Mouse (Mus musculus): ENCODE data around the gene Lgi4. TPM values are rescaled to one million over a fixed set of nuclear protein-coding genes. Genes with fewer than 3 reads are reported as not detected.

Lgi4 gene
- total RNA-seq, 1 experiment: 0.18 TPM

DNA sequence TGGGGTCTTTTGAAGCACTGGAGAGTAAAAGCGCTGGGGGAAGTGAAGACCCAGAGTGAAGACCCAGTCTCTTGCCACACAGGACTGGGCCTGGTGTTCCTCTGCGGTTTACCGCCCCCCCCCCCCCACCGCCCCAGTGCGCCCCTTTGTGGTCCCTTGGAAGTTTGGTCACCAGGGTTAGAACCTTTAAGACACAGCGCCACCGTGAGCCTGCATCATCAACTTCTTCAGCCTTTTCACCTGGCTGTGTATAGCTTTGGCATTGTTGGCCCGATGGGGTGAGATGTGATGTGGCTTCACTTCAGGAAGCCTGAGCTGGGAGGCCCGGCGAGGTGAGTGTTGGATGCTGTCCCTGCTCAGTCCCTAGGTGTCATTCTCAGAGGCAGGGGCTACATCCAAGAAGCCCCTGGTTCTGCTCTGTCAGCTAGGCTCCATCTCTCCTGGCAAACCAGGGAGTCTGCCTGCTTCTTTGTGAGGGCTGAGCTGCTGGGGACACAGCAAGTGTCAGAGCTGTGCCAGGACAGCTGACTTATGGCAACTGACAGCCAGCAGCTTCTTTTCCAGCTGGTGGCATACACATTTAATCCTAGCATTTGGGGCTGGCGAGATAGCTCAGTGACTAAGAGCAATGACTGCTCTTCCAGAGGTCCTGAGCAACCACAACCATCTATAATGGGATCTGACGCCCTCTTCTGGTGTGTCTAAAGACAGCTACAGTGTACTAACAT is 35.8 kb downstream of the Lgi4 start:
- in situ Hi-C loops (cut with MboI; ENCODE audit: low sequenced_read_pairs in 2 of 2, unreplicated experiment in 2 of 2): no loop called here
- Histone ChIP-seq H3K9ac (ENCODE audit: insufficient read depth, low read depth, low read length, poor library complexity, severe bottlenecking) (no peak overlapping the region), H3K9me3 (ENCODE audit: control insufficient read depth, insufficient read depth, low read depth, low read length) (no peaks in the 10 kb centered on the region), H3K36me3 (ENCODE audit: control insufficient read depth, insufficient read depth, low read length, poor library complexity, severe bottlenecking) (no peaks in the 10 kb centered on the region), H3K4me1 (ENCODE audit: control insufficient read depth in 2 of 2, insufficient read depth in 2 of 2, low read length in 2 of 2, poor library complexity in 1 of 2) (peaks cover 0 to 2% of the 10 kb centered on the region in 2 experiments; a peak in 2 of 4 replicates), H3K4me3 (ENCODE audit: insufficient read depth in 1 of 2, low read depth in 1 of 2, low read length in 2 of 2, poor library complexity in 1 of 2, severe bottlenecking in 1 of 2) (no peak overlapping the region), H3K27ac (ENCODE audit: insufficient read depth, low read depth, low read length, poor library complexity, severe bottlenecking) (no peak overlapping the region; the same call in 1 of the 2 replicates)
- DNase-seq (ENCODE audit: low read depth, low spot score): no peak
- TF ChIP-seq HCFC1 (IDR thresholded peaks at IDR 0.05; ENCODE audit: borderline replicate concordance, insufficient read depth, low read length) (no peak), CHD2 (IDR thresholded peaks at IDR 0.05; ENCODE audit: low read depth, low read length) (no peak), ZNF384 (IDR thresholded peaks at IDR 0.05; ENCODE audit: low read depth, low read length) (no peak), MAFK (IDR thresholded peaks at IDR 0.05; ENCODE audit: insufficient read depth, low read depth, low read length) (no peak), ZC3H11A (IDR thresholded peaks at IDR 0.05; ENCODE audit: borderline replicate concordance, low read depth, low read length) (no peak)

DNA sequence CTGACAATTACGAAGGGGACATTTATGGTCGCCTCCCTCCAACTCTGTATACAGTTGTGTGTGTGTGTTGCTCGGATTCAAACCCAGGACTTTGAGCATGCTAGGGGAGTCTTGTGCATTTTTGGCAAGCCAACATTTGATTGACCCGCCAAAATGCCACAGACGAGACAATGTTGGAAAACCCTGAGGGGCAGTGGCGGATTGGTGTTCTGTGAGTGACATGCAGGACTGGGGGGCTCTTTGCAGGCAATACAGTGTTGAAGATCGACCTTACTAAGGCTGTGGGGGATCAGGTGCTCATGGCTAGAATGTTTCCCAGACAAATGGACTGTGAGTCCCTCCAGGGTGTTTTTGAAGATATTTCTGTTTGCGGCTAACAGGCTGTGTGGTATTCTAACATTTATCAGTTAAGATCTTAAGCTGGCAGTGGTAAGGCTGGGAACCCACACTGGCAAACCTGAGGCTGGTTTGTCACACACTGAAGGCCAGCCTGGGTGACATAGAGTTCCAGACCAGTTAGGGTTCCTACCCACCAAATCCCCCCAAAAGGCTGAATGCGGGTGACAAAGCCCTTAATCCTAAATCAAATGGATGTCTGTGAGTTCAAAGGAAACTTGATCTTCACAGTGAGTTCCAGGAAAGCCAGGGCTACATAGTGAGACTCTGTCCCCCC is 37.9 kb downstream of the Lgi4 start:
- Histone ChIP-seq H3K9ac (ENCODE audit: insufficient read depth, low read depth, low read length, poor library complexity, severe bottlenecking) (no peak overlapping the region), H3K36me3 (ENCODE audit: control insufficient read depth, insufficient read depth, low read length, poor library complexity, severe bottlenecking) (no peaks in the 10 kb centered on the region), H3K9me3 (ENCODE audit: control insufficient read depth, insufficient read depth, low read depth, low read length) (no peaks in the 10 kb centered on the region), H3K4me1 (ENCODE audit: control insufficient read depth in 2 of 2, insufficient read depth in 2 of 2, low read length in 2 of 2, poor library complexity in 1 of 2) (peaks cover 0 to 2% of the 10 kb centered on the region in 2 experiments; a peak in 2 of 4 replicates), H3K27ac (ENCODE audit: insufficient read depth, low read depth, low read length, poor library complexity, severe bottlenecking) (no peak overlapping the region), H3K4me3 (ENCODE audit: insufficient read depth in 1 of 2, low read depth in 1 of 2, low read length in 2 of 2, poor library complexity in 1 of 2, severe bottlenecking in 1 of 2) (no peak overlapping the region)
- TF ChIP-seq ZC3H11A (IDR thresholded peaks at IDR 0.05; ENCODE audit: borderline replicate concordance, low read depth, low read length): no peak
- TF ChIP-seq MAFK (IDR thresholded peaks at IDR 0.05; ENCODE audit: insufficient read depth, low read depth, low read length): no peak
- no peak for TF ChIP-seq HCFC1 (IDR thresholded peaks at IDR 0.05; ENCODE audit: borderline replicate concordance, insufficient read depth, low read length)
- no peak for TF ChIP-seq ZNF384 (IDR thresholded peaks at IDR 0.05; ENCODE audit: low read depth, low read length)
- TF ChIP-seq CHD2 (IDR thresholded peaks at IDR 0.05; ENCODE audit: low read depth, low read length): no peak
- DNase-seq (ENCODE audit: low read depth, low spot score): no peak
- in situ Hi-C loops (cut with MboI; ENCODE audit: low sequenced_read_pairs in 2 of 2, unreplicated experiment in 2 of 2): no loop called here

DNA sequence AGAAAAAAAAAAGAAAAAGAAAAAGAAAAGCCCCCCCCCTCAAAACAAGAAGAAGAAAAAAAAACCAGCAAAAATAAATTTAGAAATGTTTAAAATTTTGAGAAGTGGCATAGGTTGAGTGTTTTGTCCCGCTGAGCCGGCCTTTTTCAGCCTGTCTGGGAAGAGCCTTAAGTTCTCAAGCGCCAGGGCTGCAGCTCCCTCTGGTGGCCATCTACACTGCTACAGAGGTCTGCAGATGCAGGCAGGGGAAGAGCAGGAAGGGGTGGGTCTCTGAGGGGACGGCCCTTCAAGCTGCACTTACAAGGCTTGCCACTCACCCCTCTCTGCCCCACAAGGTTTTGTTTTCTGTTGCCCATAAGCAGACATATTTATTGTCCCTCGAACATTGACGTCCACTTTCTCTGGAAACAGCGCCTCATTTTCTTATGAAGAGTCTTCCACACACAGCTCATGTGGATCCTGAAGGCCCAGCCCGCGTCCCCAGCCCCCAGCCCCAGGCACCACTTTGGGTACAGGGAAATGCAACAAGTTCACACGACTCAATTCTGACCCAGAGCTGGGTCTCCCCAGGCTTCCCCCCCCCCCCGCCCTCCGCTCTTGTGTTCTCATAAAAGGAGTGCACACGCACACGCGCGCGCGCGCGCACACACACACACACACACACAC is 38.6 kb downstream of the Lgi4 start:
- Histone ChIP-seq H3K36me3 (ENCODE audit: control insufficient read depth, insufficient read depth, low read length, poor library complexity, severe bottlenecking) (no peaks in the 10 kb centered on the region), H3K4me1 (ENCODE audit: control insufficient read depth in 2 of 2, insufficient read depth in 2 of 2, low read length in 2 of 2, poor library complexity in 1 of 2) (peaks cover 0 to 2% of the 10 kb centered on the region in 2 experiments; a peak in 2 of 4 replicates), H3K9me3 (ENCODE audit: control insufficient read depth, insufficient read depth, low read depth, low read length) (no peaks in the 10 kb centered on the region), H3K27ac (ENCODE audit: insufficient read depth, low read depth, low read length, poor library complexity, severe bottlenecking) (no peak overlapping the region), H3K4me3 (ENCODE audit: insufficient read depth in 1 of 2, low read depth in 1 of 2, low read length in 2 of 2, poor library complexity in 1 of 2, severe bottlenecking in 1 of 2) (peak overlapping the region; percentile 46 to 48; a peak in 3 of 4 replicates), H3K9ac (ENCODE audit: insufficient read depth, low read depth, low read length, poor library complexity, severe bottlenecking) (no peak overlapping the region; the same call in 1 of the 2 replicates)
- in situ Hi-C loops (cut with MboI; ENCODE audit: low sequenced_read_pairs in 2 of 2, unreplicated experiment in 2 of 2): no loop called here
- peak; percentile 75 for TF ChIP-seq ZC3H11A (IDR thresholded peaks at IDR 0.05; ENCODE audit: borderline replicate concordance, low read depth, low read length)
- no peak for TF ChIP-seq CHD2 (IDR thresholded peaks at IDR 0.05; ENCODE audit: low read depth, low read length)
- DNase-seq (ENCODE audit: low read depth, low spot score): peak; percentile 91

DNA sequence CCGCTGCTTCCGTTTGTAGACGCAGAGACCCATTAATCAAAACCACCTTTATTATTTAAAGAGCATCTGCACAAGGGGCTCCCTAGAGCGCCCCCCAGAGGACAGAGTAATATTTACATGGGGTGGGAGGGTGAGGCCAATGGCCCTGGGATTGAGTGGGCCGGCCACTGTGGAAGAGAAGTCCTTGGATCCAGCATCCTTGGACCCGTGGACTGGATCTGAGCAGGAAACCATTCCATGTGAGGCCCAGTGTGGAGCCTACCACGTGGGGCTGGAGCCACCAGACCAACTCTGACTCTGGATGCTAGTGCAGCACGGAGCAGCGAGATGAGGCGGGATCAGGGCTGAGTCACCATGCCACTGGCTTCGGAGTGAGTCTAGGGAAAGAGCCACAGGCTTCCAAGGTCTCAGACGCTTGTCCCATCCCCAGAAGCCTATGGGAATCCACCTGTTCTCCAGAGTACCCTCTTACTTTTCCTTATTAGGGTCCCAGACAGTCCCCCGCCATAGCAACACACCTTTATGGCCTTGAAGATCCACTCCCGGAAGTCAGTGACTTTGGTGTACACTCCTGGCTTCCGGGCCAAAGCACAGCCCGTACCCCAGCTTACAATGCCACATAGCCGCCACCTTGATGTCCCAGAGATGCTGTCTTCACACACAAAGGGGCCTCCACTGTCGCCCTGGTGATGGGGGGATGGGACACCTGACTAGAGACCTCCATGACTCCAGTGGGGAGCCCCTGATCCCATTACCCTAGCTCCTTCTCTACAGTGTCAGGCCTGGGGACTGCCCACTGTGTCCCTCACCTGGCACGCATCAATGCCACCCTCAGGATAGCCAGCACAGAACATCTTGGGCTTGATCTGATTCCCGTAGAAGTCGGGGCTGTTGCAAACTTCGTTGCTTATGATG is 39.8 kb downstream of the Lgi4 start:
- Histone ChIP-seq H3K4me3 (ENCODE audit: insufficient read depth in 1 of 2, low read depth in 1 of 2, low read length in 2 of 2, poor library complexity in 1 of 2, severe bottlenecking in 1 of 2) (no peak overlapping the region), H3K9ac (ENCODE audit: insufficient read depth, low read depth, low read length, poor library complexity, severe bottlenecking) (no peak overlapping the region), H3K27ac (ENCODE audit: insufficient read depth, low read depth, low read length, poor library complexity, severe bottlenecking) (no peak overlapping the region), H3K4me1 (ENCODE audit: control insufficient read depth in 2 of 2, insufficient read depth in 2 of 2, low read length in 2 of 2, poor library complexity in 1 of 2) (peaks cover 0 to 5% of the 10 kb centered on the region in 2 experiments; a peak in 2 of 4 replicates), H3K36me3 (ENCODE audit: control insufficient read depth, insufficient read depth, low read length, poor library complexity, severe bottlenecking) (no peaks in the 10 kb centered on the region), H3K9me3 (ENCODE audit: control insufficient read depth, insufficient read depth, low read depth, low read length) (no peaks in the 10 kb centered on the region)
- in situ Hi-C loops (cut with MboI; ENCODE audit: low sequenced_read_pairs in 2 of 2, unreplicated experiment in 2 of 2): no loop called here
- TF ChIP-seq ZNF384 (IDR thresholded peaks at IDR 0.05; ENCODE audit: low read depth, low read length): no peak
- no peak for TF ChIP-seq HCFC1 (IDR thresholded peaks at IDR 0.05; ENCODE audit: borderline replicate concordance, insufficient read depth, low read length)
- TF ChIP-seq CHD2 (IDR thresholded peaks at IDR 0.05; ENCODE audit: low read depth, low read length): no peak
- TF ChIP-seq ZC3H11A (IDR thresholded peaks at IDR 0.05; ENCODE audit: borderline replicate concordance, low read depth, low read length): no peak
- TF ChIP-seq MAFK (IDR thresholded peaks at IDR 0.05; ENCODE audit: insufficient read depth, low read depth, low read length): no peak
- peak; percentile 57 for DNase-seq (ENCODE audit: low read depth, low spot score)
